Mouse (Mus musculus): Measurements from ENCODE around the gene Whrn. TPM values are rescaled to one million over a fixed set of nuclear protein-coding genes. Genes with fewer than 3 reads are reported as not detected.

Gene Whrn
- polyA plus RNA-seq, 1 experiment from 2014 or later = 4.7 TPM

DNA sequence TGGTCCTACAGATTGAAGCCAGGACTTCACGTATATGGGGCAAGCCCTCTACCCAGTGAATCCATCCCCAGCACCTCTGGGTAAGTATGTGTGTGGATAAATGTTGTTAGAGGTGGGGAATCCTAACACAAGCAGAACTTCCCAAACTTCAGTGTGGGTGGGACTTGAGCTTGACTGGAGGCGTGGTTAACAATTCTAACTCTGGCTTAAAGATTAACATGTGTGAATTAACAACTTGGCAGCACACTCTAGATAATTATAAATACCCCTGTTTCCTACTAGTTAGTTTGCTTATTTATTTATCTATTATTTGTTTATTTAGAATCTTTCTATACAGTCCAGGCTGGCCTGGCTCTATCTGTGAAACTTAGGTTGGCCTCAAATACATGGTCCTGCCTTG lies 7.9 kb downstream of the Whrn start:
- Histone ChIP-seq H3K4me3 (ENCODE audit: low read depth, low read length) (no peak overlapping the region), H3K36me3 (ENCODE audit: control insufficient read depth, insufficient read depth, low read length) (no peaks in the 10 kb centered on the region), H3K27me3 (ENCODE audit: control insufficient read depth, insufficient read depth, low read length) (0 out of 2 replicates have a peak, but pooled peaks cover 5% of the 10 kb centered on the region), H3K9me3 (replicated peaks; ENCODE audit: control insufficient read depth, low read length) (no peaks in the 10 kb centered on the region), H3K4me1 (ENCODE audit: control insufficient read depth, insufficient read depth, low read length) (no peaks in the 10 kb centered on the region), H3K9ac (ENCODE audit: low read depth, low read length) (no peak overlapping the region), H3K4me2 (no peak overlapping the region), H3K27ac (ENCODE audit: low read depth, low read length) (no peak overlapping the region)
- ATAC-seq (replicated peaks; ENCODE audit: insufficient number of reproducible peaks, low FRiP score, low TSS enrichment) = no peak
- 87% methylated on average over 2 of the region's 2 CpGs for WGBS (ENCODE audit: insufficient replicate concordance)

- H3K4me2 ChIP-seq = no peak overlapping the region
- no peaks in the 10 kb centered on the region for H3K4me1 ChIP-seq (ENCODE audit: control insufficient read depth, insufficient read depth, low read length)
- H3K4me3 ChIP-seq (ENCODE audit: low read depth, low read length) = no peak overlapping the region
- WGBS (ENCODE audit: insufficient replicate concordance) = 68% methylated on average over 6 of the region's 6 CpGs
- 0 out of 2 replicates have a peak, but pooled peaks cover 2% of the 10 kb centered on the region for H3K27me3 ChIP-seq (ENCODE audit: control insufficient read depth, insufficient read depth, low read length)
- no peaks in the 10 kb centered on the region for H3K36me3 ChIP-seq (ENCODE audit: control insufficient read depth, insufficient read depth, low read length)
- no peak overlapping the region for H3K9ac ChIP-seq (ENCODE audit: low read depth, low read length)
- H3K9me3 ChIP-seq (replicated peaks; ENCODE audit: control insufficient read depth, low read length) = no peaks in the 10 kb centered on the region
- H3K27ac ChIP-seq (ENCODE audit: low read depth, low read length) = no peak overlapping the region
- no peak for ATAC-seq (replicated peaks; ENCODE audit: insufficient number of reproducible peaks, low FRiP score, low TSS enrichment)
Observed at GRCm38 (mm10) chr4:63487256-63487655, 8.5 kb downstream of the Whrn start.

DNA sequence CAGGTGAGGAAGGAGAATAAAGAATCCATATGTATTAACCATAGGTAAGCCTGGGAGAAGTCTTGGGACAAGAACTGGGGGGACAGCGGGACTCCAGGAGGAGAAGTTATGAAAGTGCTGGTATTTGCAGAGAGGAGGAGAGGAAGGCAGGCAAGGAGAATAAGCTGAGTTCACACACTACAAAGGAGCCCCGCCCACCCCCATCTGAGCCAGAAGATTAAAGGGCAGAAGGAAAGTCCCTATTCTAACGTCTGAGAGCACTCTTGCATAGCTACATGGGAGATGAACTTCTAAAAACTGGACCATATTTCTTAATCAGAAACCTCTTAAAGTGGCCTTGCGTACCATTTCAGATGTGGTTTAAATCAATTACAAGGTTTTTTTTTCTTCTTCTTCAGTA lies 9.3 kb downstream of the Whrn start:
- WGBS (ENCODE audit: insufficient replicate concordance) = 58% methylated on average over 4 of the region's 4 CpGs

DNA sequence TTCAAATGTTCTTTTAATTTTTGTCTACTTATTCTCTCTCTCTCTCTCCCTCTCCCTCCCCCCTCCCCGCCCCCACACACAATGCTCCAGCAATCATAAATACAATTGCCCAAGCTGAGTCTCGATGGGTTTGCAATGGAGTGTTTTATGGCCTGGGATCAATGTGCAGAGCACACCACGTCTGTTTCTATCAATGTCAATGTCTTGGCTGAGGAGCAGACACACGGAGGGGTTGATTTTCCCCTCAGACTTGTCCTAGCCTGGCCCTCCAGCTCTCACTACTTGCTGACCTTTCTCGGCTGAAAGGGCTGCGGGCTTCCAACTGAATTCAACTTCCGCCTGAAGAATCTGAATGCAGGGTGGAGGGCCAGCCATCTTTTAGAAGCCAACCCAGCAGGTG lies 12.1 kb downstream of the Whrn start:
- Histone ChIP-seq H3K27ac (ENCODE audit: low read depth, low read length) (no peak overlapping the region), H3K4me1 (ENCODE audit: control insufficient read depth, insufficient read depth, low read length) (peaks cover 5% of the 10 kb centered on the region; the same call in 1 of the 2 replicates), H3K9me3 (replicated peaks; ENCODE audit: control insufficient read depth, low read length) (no peaks in the 10 kb centered on the region), H3K27me3 (ENCODE audit: control insufficient read depth, insufficient read depth, low read length) (no peaks in the 10 kb centered on the region), H3K4me2 (no peak overlapping the region), H3K4me3 (ENCODE audit: low read depth, low read length) (no peak overlapping the region), H3K36me3 (ENCODE audit: control insufficient read depth, insufficient read depth, low read length) (no peaks in the 10 kb centered on the region), H3K9ac (ENCODE audit: low read depth, low read length) (no peak overlapping the region)
- 72% methylated on average over 7 of the region's 7 CpGs for WGBS (ENCODE audit: insufficient replicate concordance)
- ATAC-seq (replicated peaks; ENCODE audit: insufficient number of reproducible peaks, low FRiP score, low TSS enrichment) = no peak

More for the DNA sequence above, 9.3 kb downstream of the Whrn start:
- H3K27me3 ChIP-seq (ENCODE audit: control insufficient read depth, insufficient read depth, low read length) = 0 out of 2 replicates have a peak, but pooled peaks cover 2% of the 10 kb centered on the region
- no peaks in the 10 kb centered on the region for H3K4me1 ChIP-seq (ENCODE audit: control insufficient read depth, insufficient read depth, low read length)
- no peak overlapping the region for H3K27ac ChIP-seq (ENCODE audit: low read depth, low read length)
- no peak overlapping the region for H3K9ac ChIP-seq (ENCODE audit: low read depth, low read length)
- no peak overlapping the region for H3K4me3 ChIP-seq (ENCODE audit: low read depth, low read length)
- H3K36me3 ChIP-seq (ENCODE audit: control insufficient read depth, insufficient read depth, low read length) = no peaks in the 10 kb centered on the region
- ATAC-seq (replicated peaks; ENCODE audit: insufficient number of reproducible peaks, low FRiP score, low TSS enrichment) = no peak
- no peak overlapping the region for H3K4me2 ChIP-seq
- H3K9me3 ChIP-seq (replicated peaks; ENCODE audit: control insufficient read depth, low read length) = no peaks in the 10 kb centered on the region

DNA sequence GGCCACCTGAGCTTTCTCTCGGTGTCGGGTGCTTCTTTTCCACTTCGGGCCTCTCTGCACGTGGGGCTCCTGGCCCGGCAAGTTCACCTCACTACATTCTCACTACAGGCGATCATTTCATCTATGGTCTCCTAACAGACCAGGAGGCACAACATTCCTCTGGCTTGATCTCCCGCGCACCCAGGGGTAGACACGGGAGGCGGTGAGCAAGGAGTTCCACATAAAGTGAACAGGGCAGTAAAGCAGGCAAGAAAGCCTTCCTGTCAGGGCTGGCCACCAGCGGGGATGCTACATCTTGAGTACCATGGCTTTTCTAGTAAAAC lies 15.0 kb downstream of the Whrn start:
- no peaks in the 10 kb centered on the region for H3K36me3 ChIP-seq (ENCODE audit: control insufficient read depth, insufficient read depth, low read length)
- no peaks in the 10 kb centered on the region for H3K9me3 ChIP-seq (replicated peaks; ENCODE audit: control insufficient read depth, low read length)
- H3K27ac ChIP-seq (ENCODE audit: low read depth, low read length) = no peak overlapping the region; the same call in 1 of the 2 replicates
- H3K4me2 ChIP-seq = 0 out of 2 replicates have a peak overlapping the region, but pooled peaks have one; percentile 4
- H3K4me3 ChIP-seq (ENCODE audit: low read depth, low read length) = no peak overlapping the region
- 59% methylated on average over 11 of the region's 11 CpGs for WGBS (ENCODE audit: insufficient replicate concordance)
- no peaks in the 10 kb centered on the region for H3K27me3 ChIP-seq (ENCODE audit: control insufficient read depth, insufficient read depth, low read length)
- H3K9ac ChIP-seq (ENCODE audit: low read depth, low read length) = no peak overlapping the region
- H3K4me1 ChIP-seq (ENCODE audit: control insufficient read depth, insufficient read depth, low read length) = peaks cover 9% of the 10 kb centered on the region; the same call in 1 of the 2 replicates
- ATAC-seq (replicated peaks; ENCODE audit: insufficient number of reproducible peaks, low FRiP score, low TSS enrichment) = no peak

DNA sequence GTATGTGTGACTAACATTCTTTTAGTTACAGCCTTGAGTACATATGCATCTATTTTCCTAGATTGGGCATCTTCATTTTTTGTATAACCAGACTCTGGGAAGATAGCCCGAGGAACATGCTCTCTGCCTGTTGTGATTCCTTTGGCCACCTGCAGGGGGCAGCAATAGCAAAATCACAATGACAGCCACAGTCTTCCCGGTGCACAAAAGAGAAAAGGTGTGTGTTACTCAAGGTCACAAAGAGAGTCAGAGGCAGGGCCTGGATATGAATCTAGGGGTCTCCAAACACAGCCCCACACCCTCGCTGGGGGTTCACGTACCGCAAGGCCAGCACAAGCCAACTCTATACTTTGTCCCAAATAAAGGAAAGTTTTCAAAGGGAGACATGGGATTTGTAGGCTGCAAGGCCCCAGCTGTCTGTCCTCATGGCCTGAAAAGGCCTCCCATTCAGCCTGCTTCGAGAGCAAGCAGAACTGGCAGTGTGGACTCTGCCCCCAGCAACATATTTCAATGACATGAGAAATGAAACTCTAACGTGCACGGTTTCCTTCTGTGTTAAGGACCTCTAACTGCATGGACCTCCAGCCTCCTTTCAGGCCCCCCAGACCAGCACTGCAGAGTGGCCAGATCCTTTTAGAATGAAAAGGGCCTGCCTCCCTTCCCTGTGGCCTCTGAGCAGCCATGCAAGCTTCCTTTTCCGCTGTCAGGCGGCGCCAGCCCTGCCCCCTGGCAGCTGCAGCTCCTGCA lies 15.5 kb downstream of the Whrn start:
- ATAC-seq (replicated peaks; ENCODE audit: insufficient number of reproducible peaks, low FRiP score, low TSS enrichment) = no peak
- no peaks in the 10 kb centered on the region for H3K36me3 ChIP-seq (ENCODE audit: control insufficient read depth, insufficient read depth, low read length)
- 0 out of 2 replicates have a peak overlapping the region, but pooled peaks have one; percentile 4 for H3K4me2 ChIP-seq
- WGBS (ENCODE audit: insufficient replicate concordance) = 40% methylated on average over 11 of the region's 11 CpGs
- H3K4me1 ChIP-seq (ENCODE audit: control insufficient read depth, insufficient read depth, low read length) = peaks cover 11% of the 10 kb centered on the region; the same call in 1 of the 2 replicates
- no peak overlapping the region for H3K9ac ChIP-seq (ENCODE audit: low read depth, low read length)
- H3K9me3 ChIP-seq (replicated peaks; ENCODE audit: control insufficient read depth, low read length) = no peaks in the 10 kb centered on the region
- H3K27me3 ChIP-seq (ENCODE audit: control insufficient read depth, insufficient read depth, low read length) = no peaks in the 10 kb centered on the region
- H3K27ac ChIP-seq (ENCODE audit: low read depth, low read length) = no peak overlapping the region; the same call in 1 of the 2 replicates
- no peak overlapping the region for H3K4me3 ChIP-seq (ENCODE audit: low read depth, low read length)

GRCm38 (mm10) chr4:63478036-63478435 lies 17.8 kb downstream of the Whrn start:
- no peak overlapping the region for H3K27ac ChIP-seq (ENCODE audit: low read depth, low read length)

GRCm38 (mm10) chr4:63476891-63477290 lies 18.9 kb downstream of the Whrn start:
- no peak for ATAC-seq (replicated peaks; ENCODE audit: insufficient number of reproducible peaks, low FRiP score, low TSS enrichment)
- Histone ChIP-seq H3K27ac (ENCODE audit: low read depth, low read length) (no peak overlapping the region; the same call in 1 of the 2 replicates), H3K4me2 (no peak overlapping the region), H3K27me3 (ENCODE audit: control insufficient read depth, insufficient read depth, low read length) (no peaks in the 10 kb centered on the region), H3K36me3 (ENCODE audit: control insufficient read depth, insufficient read depth, low read length) (no peaks in the 10 kb centered on the region), H3K4me1 (ENCODE audit: control insufficient read depth, insufficient read depth, low read length) (peaks cover 13% of the 10 kb centered on the region; the same call in 1 of the 2 replicates), H3K9ac (ENCODE audit: low read depth, low read length) (no peak overlapping the region), H3K9me3 (replicated peaks; ENCODE audit: control insufficient read depth, low read length) (no peaks in the 10 kb centered on the region), H3K4me3 (ENCODE audit: low read depth, low read length) (no peak overlapping the region)
- WGBS (ENCODE audit: insufficient replicate concordance) = 84% methylated on average over 6 of the region's 6 CpGs

More at GRCm38 (mm10) chr4:63478036-63478435, 17.8 kb downstream of the Whrn start:
- Histone ChIP-seq H3K4me3 (ENCODE audit: low read depth, low read length) (no peak overlapping the region), H3K9me3 (replicated peaks; ENCODE audit: control insufficient read depth, low read length) (no peaks in the 10 kb centered on the region), H3K4me2 (no peak overlapping the region), H3K27me3 (ENCODE audit: control insufficient read depth, insufficient read depth, low read length) (no peaks in the 10 kb centered on the region), H3K4me1 (ENCODE audit: control insufficient read depth, insufficient read depth, low read length) (peaks cover 13% of the 10 kb centered on the region; the same call in 1 of the 2 replicates), H3K9ac (ENCODE audit: low read depth, low read length) (no peak overlapping the region), H3K36me3 (ENCODE audit: control insufficient read depth, insufficient read depth, low read length) (no peaks in the 10 kb centered on the region)
- WGBS (ENCODE audit: insufficient replicate concordance) = 79% methylated on average over 7 of the region's 7 CpGs
- ATAC-seq (replicated peaks; ENCODE audit: insufficient number of reproducible peaks, low FRiP score, low TSS enrichment) = no peak

DNA sequence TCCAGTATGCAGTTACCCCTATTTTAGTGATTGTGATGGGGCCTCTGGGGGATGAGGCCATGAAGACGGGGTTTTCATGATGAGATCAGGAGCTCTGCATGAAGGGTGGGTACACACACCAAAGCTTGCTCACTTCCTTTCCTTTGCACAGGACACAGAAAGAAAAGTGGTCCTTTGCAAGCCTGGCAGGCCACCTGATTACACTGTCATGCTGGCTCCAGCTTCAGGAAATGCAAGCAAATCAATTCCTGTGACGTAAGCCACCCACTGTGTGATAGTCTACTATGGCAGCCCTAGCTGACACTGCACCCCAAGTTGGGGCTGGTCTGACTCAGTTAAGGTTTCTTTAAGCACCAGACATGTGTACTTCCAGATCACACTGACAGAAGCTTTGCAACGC lies 20.6 kb downstream of the Whrn start:
- no peak overlapping the region for H3K4me2 ChIP-seq
- no peak overlapping the region for H3K9ac ChIP-seq (ENCODE audit: low read depth, low read length)
- 55% methylated on average over 3 of the region's 3 CpGs for WGBS (ENCODE audit: insufficient replicate concordance)
- H3K9me3 ChIP-seq (replicated peaks; ENCODE audit: control insufficient read depth, low read length) = no peaks in the 10 kb centered on the region
- no peaks in the 10 kb centered on the region for H3K36me3 ChIP-seq (ENCODE audit: control insufficient read depth, insufficient read depth, low read length)
- H3K4me1 ChIP-seq (ENCODE audit: control insufficient read depth, insufficient read depth, low read length) = peaks cover 8% of the 10 kb centered on the region; the same call in 1 of the 2 replicates
- no peak for ATAC-seq (replicated peaks; ENCODE audit: insufficient number of reproducible peaks, low FRiP score, low TSS enrichment)
- H3K27me3 ChIP-seq (ENCODE audit: control insufficient read depth, insufficient read depth, low read length) = no peaks in the 10 kb centered on the region
- H3K4me3 ChIP-seq (ENCODE audit: low read depth, low read length) = no peak overlapping the region
- no peak overlapping the region for H3K27ac ChIP-seq (ENCODE audit: low read depth, low read length)

All from heart, embryonic 11.5 days (tissue).